Mouse (Mus musculus): ENCODE results near the gene Amz1.

Amz1 gene

GRCm38 (mm10) chr5:140723822-140724221 lies at the start of gene Amz1:
TSS of gene Amz1 (plus strand) at chr5:140724127.
- DNase-seq (ENCODE audit: low spot score in 2 of 2): no peak

- no peak for DNase-seq (ENCODE audit: low spot score in 2 of 2)
These were observed 48.8 kb upstream of the Amz1 start for GRCm38 (mm10) chr5:140675079-140675478.

DNA sequence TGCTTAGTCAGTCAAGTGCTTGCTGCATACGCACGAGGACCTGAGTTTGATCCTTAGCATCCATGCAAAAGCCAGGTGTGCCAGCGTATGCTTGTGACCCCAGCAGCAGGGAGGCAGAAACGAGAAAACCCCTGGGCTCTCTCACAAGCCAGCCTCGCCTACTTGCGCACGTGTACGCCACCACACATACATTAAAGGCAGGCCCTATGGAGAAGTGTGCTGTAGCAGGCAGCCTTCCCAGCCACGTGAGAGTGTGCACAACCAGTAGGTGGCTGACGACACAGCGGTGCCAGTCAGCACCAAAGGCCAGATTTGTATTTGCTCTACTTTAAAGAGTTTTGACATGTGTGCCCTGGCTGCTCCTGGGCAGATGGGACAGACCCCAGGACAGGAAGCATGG lies 48.3 kb upstream of the Amz1 start:
- no peak for DNase-seq (ENCODE audit: low spot score in 2 of 2)

DNA sequence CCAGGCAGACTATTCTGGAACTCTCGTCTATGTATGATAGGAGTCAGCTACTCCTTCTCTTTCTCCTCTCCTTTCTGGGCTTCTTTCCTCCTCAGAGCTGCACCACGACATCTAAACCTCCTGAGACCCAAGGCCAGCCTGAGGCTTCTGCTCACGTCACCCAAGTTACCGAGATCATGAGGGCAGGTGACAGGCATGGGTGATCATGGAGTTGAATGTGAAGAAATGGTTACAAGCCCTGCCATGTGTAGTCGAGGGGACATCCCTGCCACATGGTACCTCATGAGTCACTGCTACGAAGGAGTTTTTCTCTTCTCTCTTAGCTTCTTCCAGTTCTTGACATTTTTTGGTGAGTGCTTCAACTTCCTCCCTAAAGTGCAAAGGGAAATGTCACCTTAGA lies 46.8 kb upstream of the Amz1 start:
- no peak for DNase-seq (ENCODE audit: low spot score in 2 of 2)

DNA sequence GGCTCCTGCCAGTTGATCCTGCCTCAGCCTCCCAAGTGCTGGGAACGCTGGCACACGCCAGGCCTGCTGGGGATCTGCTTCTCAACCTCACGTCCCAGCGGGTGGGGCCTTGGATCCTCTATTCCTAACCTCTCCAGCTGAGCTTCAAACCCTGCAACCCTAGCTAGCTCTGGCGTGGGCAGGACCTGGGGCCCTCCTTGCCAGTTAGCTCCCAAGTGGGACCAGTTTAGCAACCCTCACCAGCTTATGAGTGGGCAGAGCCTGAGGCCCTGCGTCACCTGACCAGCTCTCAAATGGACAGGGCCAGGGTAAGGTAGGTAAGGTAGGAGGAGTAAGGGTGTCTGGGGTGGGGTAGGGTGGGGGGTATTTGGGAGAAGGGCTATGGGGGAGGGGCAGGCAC lies 43.9 kb upstream of the Amz1 start:
- DNase-seq (ENCODE audit: low spot score in 2 of 2): no peak

- no peak for DNase-seq (ENCODE audit: low spot score in 2 of 2)
These were observed 43.0 kb upstream of the Amz1 start for GRCm38 (mm10) chr5:140680950-140681349.

DNA sequence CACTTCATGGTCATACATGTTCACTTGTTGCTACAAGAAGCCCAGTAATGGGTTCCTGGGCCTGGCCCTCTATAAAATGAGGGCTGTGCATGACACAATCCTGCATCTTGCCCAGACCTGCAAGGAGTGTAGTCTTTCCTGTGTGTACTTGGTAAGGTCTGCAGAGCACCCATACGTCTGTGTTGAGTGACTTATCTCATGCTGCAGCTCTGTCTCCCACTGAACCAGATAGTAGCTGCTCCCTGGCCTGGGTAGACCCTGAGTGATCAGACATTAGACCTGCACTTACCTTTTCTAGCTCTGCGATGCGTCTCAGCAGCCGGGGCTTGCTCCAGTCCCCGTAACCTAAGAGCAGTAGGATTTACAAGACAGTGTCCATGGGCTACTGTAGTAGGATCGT lies 41.8 kb upstream of the Amz1 start:
- no peak for DNase-seq (ENCODE audit: low spot score in 2 of 2)

GRCm38 (mm10) chr5:140684343-140685148 lies 39.4 kb upstream of the Amz1 start:
- peak in 1 of 2 experiments; percentile 38 for DNase-seq (ENCODE audit: low spot score in 2 of 2)

- DNase-seq (ENCODE audit: low spot score in 2 of 2): no peak
These were observed 35.5 kb upstream of the Amz1 start for GRCm38 (mm10) chr5:140688434-140688833.

- no peak for DNase-seq (ENCODE audit: low spot score in 2 of 2)
These were observed 27.9 kb upstream of the Amz1 start for GRCm38 (mm10) chr5:140695987-140696386.

DNA sequence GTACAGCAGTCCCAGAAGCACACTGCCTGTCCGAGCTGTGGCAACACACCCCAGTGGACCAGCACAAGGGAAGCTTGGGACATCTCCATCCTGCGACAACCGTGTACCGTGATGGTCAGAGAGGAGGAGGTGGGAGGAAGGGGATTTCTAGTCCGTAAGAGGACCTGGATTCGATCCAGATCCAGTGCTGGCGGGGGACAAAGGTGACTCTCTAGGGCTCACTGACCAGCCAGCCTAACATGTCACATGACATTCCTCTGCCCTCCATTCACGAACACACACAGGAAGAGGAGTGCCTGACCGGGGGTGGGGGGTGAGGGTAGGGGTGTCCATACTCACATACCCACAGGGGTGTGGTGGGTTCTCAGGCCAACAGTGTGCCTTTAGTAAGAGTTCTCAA lies 24.2 kb upstream of the Amz1 start:
- no peak for DNase-seq (ENCODE audit: low spot score in 2 of 2)

DNA sequence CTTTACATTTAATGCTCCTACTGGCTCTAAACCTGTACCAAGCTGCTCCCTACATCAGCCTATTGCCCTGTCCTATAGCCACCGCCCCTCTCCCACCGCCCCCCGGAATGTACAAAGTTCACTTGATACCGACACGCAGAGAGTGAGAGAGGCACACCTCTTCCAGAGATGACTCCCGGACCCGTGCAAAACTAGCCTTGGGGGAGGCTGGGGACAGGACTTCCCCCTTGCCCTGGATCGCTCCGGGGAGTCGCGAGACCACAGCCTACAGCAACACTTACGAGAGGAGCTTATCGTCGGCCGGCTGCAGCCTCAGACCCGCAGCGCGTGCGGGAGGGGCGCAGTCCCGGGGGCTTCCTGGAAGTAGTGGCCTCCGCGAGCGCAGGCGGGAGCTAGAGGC lies 22.3 kb upstream of the Amz1 start:
- peak in 1 of 2 experiments; percentile 22 for DNase-seq (ENCODE audit: low spot score in 2 of 2)

DNA sequence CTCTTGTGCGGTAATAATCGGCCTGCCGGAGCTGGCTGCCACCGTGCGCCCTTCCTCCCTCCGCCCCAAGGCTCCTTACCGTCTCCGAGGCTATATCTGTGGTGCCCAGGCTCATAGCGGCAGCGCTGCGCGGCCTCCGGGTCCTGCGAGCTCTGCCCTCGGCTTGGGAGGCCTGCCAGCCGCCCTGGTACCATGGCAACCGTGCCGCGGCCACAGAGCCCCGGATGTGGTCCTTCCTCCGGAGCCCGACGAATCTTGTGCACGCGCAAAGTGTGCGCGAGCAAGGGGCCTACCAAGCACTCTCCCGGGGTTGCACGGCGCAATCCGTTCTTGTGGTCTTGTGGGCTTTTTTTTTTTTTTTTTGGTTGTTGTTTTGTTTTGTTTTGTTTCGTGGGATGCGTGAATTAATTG lies 21.8 kb upstream of the Amz1 start, which contains the start of gene Iqce:
Gene Iqce (minus strand): TSS at position 276 of the 411 bp plus-strand sequence.
- peak; percentile 84 to 89 for DNase-seq (ENCODE audit: low spot score in 2 of 2)

- no peak for DNase-seq (ENCODE audit: low spot score in 2 of 2)
These were observed 21.2 kb upstream of the Amz1 start for GRCm38 (mm10) chr5:140702618-140703175.

GRCm38 (mm10) chr5:140703480-140704377 lies 20.2 kb upstream of the Amz1 start:
- no peak for DNase-seq (ENCODE audit: low spot score in 2 of 2)

- DNase-seq (ENCODE audit: low spot score in 2 of 2): peak; percentile 99
These were observed 19.3 kb upstream of the Amz1 start, which contains the start of gene Brat1 for GRCm38 (mm10) chr5:140704378-140705251. TSS of gene Brat1 (plus strand) at chr5:140705011.

- no peak for DNase-seq (ENCODE audit: low spot score in 2 of 2)
These were observed 18.3 kb upstream of the Amz1 start for GRCm38 (mm10) chr5:140705501-140706171.

GRCm38 (mm10) chr5:140710315-140710714 lies 13.6 kb upstream of the Amz1 start:
- no peak for DNase-seq (ENCODE audit: low spot score in 2 of 2)

GRCm38 (mm10) chr5:140711040-140711439 lies 12.9 kb upstream of the Amz1 start:
- DNase-seq (ENCODE audit: low spot score in 2 of 2): no peak

DNA sequence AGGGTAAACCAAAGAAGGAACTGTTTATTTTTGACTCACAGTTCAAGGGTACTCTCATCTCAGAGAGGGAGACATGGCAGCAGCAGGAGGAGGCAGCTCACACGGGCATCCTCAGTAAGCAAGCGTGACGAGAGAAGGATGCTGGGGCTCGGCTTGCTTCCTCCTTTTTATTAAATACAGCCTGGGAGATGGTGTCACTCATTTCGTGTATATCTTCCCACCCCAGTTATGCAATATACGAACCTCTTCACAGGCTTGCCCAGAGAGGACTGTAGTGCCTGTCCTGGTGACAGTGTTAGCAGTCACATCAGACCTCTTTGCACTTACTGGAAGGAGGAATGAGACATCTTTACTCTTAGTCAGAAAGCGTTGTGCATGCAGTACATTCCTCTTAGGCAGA lies 3.2 kb upstream of the Amz1 start:
- no peak for DNase-seq (ENCODE audit: low spot score in 2 of 2)

GRCm38 (mm10) chr5:140722121-140722520 lies 1.8 kb upstream of the Amz1 start:
- no peak for DNase-seq (ENCODE audit: low spot score in 2 of 2)

Data from spleen, postnatal 14 days (tissue).